Mouse (Mus musculus): ENCODE results near the gene Optn. TPM values are rescaled to one million over a fixed set of nuclear protein-coding genes. Genes with fewer than 3 reads are reported as not detected.

The Optn gene
- polyA plus RNA-seq, 1 experiment from 2014 or later = 15.7 TPM

DNA sequence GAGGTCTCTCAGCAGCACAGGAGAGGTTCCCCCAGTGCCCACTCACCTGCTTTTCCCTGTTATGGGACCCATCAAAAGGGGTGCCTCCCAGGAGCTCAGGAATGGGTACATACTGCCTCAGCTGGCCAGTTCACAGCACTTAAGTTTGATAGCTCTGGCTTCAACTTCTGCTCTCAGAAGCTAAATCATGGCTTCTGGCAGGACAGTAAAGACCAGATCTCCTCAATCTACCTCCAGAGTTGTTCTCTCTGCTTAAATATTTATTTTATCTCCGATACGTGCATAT, 20.4 kb downstream of the Optn start:
- no peaks in the 10 kb centered on the region for H3K27me3 ChIP-seq (ENCODE audit: insufficient read depth, low read length)

GRCm38 (mm10) chr2:5042616-5043475, 21.0 kb downstream of the Optn start:
- no peaks in the 10 kb centered on the region for H3K9me3 ChIP-seq (ENCODE audit: low read length)
- ATAC-seq (ENCODE audit: low FRiP score, low TSS enrichment) = no peak
- peaks cover 8% of the 10 kb centered on the region for H3K4me1 ChIP-seq (ENCODE audit: insufficient read depth, low read length)
- H3K36me3 ChIP-seq (ENCODE audit: insufficient read depth, low read length) = no peaks in the 10 kb centered on the region
- no peak overlapping the region for H3K4me3 ChIP-seq (ENCODE audit: low read length)
- H3K27ac ChIP-seq (ENCODE audit: low read length) = no peak overlapping the region
- H3K4me2 ChIP-seq (replicated peaks; ENCODE audit: low read depth, low read length) = no peak overlapping the region
- 71% methylated on average over 11 of the region's 11 CpGs for WGBS
- H3K27me3 ChIP-seq (ENCODE audit: insufficient read depth, low read length) = no peaks in the 10 kb centered on the region
- no peak overlapping the region for H3K9ac ChIP-seq (replicated peaks; ENCODE audit: low read length)

More for the DNA sequence above, 20.4 kb downstream of the Optn start:
- Histone ChIP-seq H3K9ac (replicated peaks; ENCODE audit: low read length) (no peak overlapping the region), H3K27ac (ENCODE audit: low read length) (no peak overlapping the region), H3K36me3 (ENCODE audit: insufficient read depth, low read length) (no peaks in the 10 kb centered on the region), H3K9me3 (ENCODE audit: low read length) (no peaks in the 10 kb centered on the region), H3K4me1 (ENCODE audit: insufficient read depth, low read length) (peaks cover 8% of the 10 kb centered on the region), H3K4me2 (replicated peaks; ENCODE audit: low read depth, low read length) (no peak overlapping the region), H3K4me3 (ENCODE audit: low read length) (no peak overlapping the region)
- WGBS = 88% methylated on average over 2 of the region's 2 CpGs
- ATAC-seq (ENCODE audit: low FRiP score, low TSS enrichment) = no peak

- Histone ChIP-seq H3K36me3 (ENCODE audit: insufficient read depth, low read length) (no peaks in the 10 kb centered on the region), H3K9me3 (ENCODE audit: low read length) (no peaks in the 10 kb centered on the region), H3K4me3 (ENCODE audit: low read length) (no peak overlapping the region), H3K4me2 (replicated peaks; ENCODE audit: low read depth, low read length) (no peak overlapping the region), H3K27me3 (ENCODE audit: insufficient read depth, low read length) (no peaks in the 10 kb centered on the region), H3K4me1 (ENCODE audit: insufficient read depth, low read length) (peaks cover 8% of the 10 kb centered on the region), H3K27ac (ENCODE audit: low read length) (no peak overlapping the region), H3K9ac (replicated peaks; ENCODE audit: low read length) (no peak overlapping the region)
- WGBS = 92% methylated on average over 5 of the region's 5 CpGs
- no peak for ATAC-seq (ENCODE audit: low FRiP score, low TSS enrichment)
These were observed 22.0 kb downstream of the Optn start for GRCm38 (mm10) chr2:5041854-5042253.

- WGBS = 89% methylated on average over 12 of the region's 12 CpGs
- Histone ChIP-seq H3K27ac (ENCODE audit: low read length) (no peak overlapping the region), H3K4me2 (replicated peaks; ENCODE audit: low read depth, low read length) (no peak overlapping the region), H3K4me3 (ENCODE audit: low read length) (no peak overlapping the region), H3K4me1 (ENCODE audit: insufficient read depth, low read length) (peaks cover 8% of the 10 kb centered on the region), H3K9ac (replicated peaks; ENCODE audit: low read length) (no peak overlapping the region), H3K27me3 (ENCODE audit: insufficient read depth, low read length) (no peaks in the 10 kb centered on the region), H3K36me3 (ENCODE audit: insufficient read depth, low read length) (no peaks in the 10 kb centered on the region), H3K9me3 (ENCODE audit: low read length) (no peaks in the 10 kb centered on the region)
- ATAC-seq (ENCODE audit: low FRiP score, low TSS enrichment) = no peak
These were observed 23.3 kb downstream of the Optn start for GRCm38 (mm10) chr2:5040281-5041161.

GRCm38 (mm10) chr2:5039350-5040170, 24.3 kb downstream of the Optn start:
- Histone ChIP-seq H3K9me3 (ENCODE audit: low read length) (no peaks in the 10 kb centered on the region), H3K9ac (replicated peaks; ENCODE audit: low read length) (no peak overlapping the region), H3K4me2 (replicated peaks; ENCODE audit: low read depth, low read length) (no peak overlapping the region), H3K4me1 (ENCODE audit: insufficient read depth, low read length) (no peaks in the 10 kb centered on the region), H3K4me3 (ENCODE audit: low read length) (no peak overlapping the region), H3K27me3 (ENCODE audit: insufficient read depth, low read length) (no peaks in the 10 kb centered on the region), H3K27ac (ENCODE audit: low read length) (no peak overlapping the region), H3K36me3 (ENCODE audit: insufficient read depth, low read length) (no peaks in the 10 kb centered on the region)
- 83% methylated on average over 13 of the region's 13 CpGs for WGBS
- ATAC-seq (ENCODE audit: low FRiP score, low TSS enrichment) = no peak

DNA sequence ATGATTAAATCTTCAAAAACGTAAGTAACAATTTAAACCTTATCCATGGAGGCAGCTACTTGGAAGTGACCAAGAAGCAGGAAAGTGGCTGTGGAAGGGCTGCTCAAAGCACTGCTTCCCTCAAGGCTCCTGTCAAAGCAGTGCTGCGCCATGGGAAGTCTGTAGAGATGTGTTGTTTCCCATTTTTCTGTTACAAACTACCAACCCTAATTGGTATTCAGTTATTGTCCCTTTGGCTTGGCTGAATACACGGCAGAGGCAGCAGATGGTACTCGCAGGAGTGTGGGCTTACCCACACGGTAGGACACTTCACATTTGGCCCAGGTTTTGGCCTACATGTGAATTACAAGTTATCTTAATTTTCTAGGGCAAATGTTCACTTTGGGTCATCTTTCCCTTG, 25.5 kb downstream of the Optn start:
- Histone ChIP-seq H3K27ac (ENCODE audit: low read length) (no peak overlapping the region), H3K4me1 (ENCODE audit: insufficient read depth, low read length) (no peaks in the 10 kb centered on the region), H3K27me3 (ENCODE audit: insufficient read depth, low read length) (no peaks in the 10 kb centered on the region), H3K9me3 (ENCODE audit: low read length) (no peaks in the 10 kb centered on the region), H3K36me3 (ENCODE audit: insufficient read depth, low read length) (no peaks in the 10 kb centered on the region), H3K9ac (replicated peaks; ENCODE audit: low read length) (no peak overlapping the region), H3K4me2 (replicated peaks; ENCODE audit: low read depth, low read length) (no peak overlapping the region), H3K4me3 (ENCODE audit: low read length) (no peak overlapping the region)
- WGBS = 85% methylated on average over 5 of the region's 5 CpGs
- ATAC-seq (ENCODE audit: low FRiP score, low TSS enrichment) = no peak

GRCm38 (mm10) chr2:5037390-5037789, 26.5 kb downstream of the Optn start:
- H3K9ac ChIP-seq (replicated peaks; ENCODE audit: low read length) = no peak overlapping the region
- no peaks in the 10 kb centered on the region for H3K9me3 ChIP-seq (ENCODE audit: low read length)
- H3K27me3 ChIP-seq (ENCODE audit: insufficient read depth, low read length) = no peaks in the 10 kb centered on the region
- no peak overlapping the region for H3K27ac ChIP-seq (ENCODE audit: low read length)
- H3K4me2 ChIP-seq (replicated peaks; ENCODE audit: low read depth, low read length) = no peak overlapping the region
- 71% methylated on average over 3 of the region's 3 CpGs for WGBS
- no peak overlapping the region for H3K4me3 ChIP-seq (ENCODE audit: low read length)
- no peak for ATAC-seq (ENCODE audit: low FRiP score, low TSS enrichment)
- H3K36me3 ChIP-seq (ENCODE audit: insufficient read depth, low read length) = no peaks in the 10 kb centered on the region
- H3K4me1 ChIP-seq (ENCODE audit: insufficient read depth, low read length) = no peaks in the 10 kb centered on the region

DNA sequence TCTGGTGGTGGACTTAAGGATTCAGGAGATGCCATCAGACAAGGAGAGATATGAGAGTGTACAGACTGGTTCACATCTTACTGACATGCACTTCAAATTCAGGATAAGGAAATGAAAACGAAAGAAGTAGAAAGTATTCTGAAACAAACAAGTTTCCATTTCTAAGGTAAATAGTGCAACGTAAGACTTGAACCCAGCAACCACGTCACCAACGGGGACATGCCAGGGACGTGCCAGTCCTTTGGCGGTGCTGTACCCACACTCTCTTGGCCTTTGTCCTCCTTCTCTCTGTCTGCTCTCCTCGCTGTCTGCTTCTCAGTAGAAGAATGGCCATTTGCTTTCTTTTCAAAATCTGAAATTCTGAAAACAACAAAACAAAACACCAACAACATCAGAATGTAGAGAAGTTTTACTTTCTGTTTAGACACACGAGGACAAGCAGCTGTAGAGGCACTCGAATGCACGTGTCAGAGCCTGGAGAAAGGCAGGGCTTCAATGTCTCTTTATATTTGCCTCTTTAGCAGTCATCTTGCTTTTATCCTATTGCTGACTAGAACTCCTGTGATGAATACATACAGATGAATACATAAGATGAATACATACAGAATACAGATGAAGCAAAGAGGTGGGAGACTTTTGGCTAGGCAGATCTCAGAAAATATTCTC, 27.3 kb downstream of the Optn start:
- Histone ChIP-seq H3K9me3 (ENCODE audit: low read length) (no peaks in the 10 kb centered on the region), H3K4me2 (replicated peaks; ENCODE audit: low read depth, low read length) (no peak overlapping the region), H3K27ac (ENCODE audit: low read length) (no peak overlapping the region), H3K9ac (replicated peaks; ENCODE audit: low read length) (no peak overlapping the region), H3K27me3 (ENCODE audit: insufficient read depth, low read length) (no peaks in the 10 kb centered on the region), H3K4me1 (ENCODE audit: insufficient read depth, low read length) (no peaks in the 10 kb centered on the region), H3K4me3 (ENCODE audit: low read length) (no peak overlapping the region), H3K36me3 (ENCODE audit: insufficient read depth, low read length) (no peaks in the 10 kb centered on the region)
- no peak for ATAC-seq (ENCODE audit: low FRiP score, low TSS enrichment)
- WGBS = 90% methylated on average over 10 of the region's 10 CpGs

DNA sequence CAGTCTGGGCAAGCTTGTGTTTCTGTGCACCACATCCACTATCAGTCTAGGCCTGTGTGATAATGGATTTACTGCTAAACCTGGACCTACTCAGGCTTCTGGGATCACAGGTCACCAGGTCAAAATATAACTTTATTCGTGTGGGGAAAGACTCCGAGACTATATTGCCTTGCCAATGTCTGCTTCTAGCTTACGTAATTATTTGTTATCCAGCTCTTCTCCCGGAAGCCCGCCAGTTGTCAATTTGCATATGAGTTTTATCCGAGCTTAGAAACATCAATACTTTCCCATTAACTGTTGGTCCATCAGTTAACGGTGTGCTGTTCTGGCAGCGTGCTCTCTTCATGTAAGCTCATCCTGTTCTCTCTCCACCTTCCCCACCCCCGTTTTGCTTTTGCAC, 28.6 kb downstream of the Optn start:
- no peak for ATAC-seq (ENCODE audit: low FRiP score, low TSS enrichment)
- 86% methylated on average over 9 of the region's 9 CpGs for WGBS
- H3K9me3 ChIP-seq (ENCODE audit: low read length) = no peaks in the 10 kb centered on the region
- H3K4me1 ChIP-seq (ENCODE audit: insufficient read depth, low read length) = no peaks in the 10 kb centered on the region
- H3K27ac ChIP-seq (ENCODE audit: low read length) = no peak overlapping the region
- no peaks in the 10 kb centered on the region for H3K27me3 ChIP-seq (ENCODE audit: insufficient read depth, low read length)
- no peaks in the 10 kb centered on the region for H3K36me3 ChIP-seq (ENCODE audit: insufficient read depth, low read length)
- no peak overlapping the region for H3K9ac ChIP-seq (replicated peaks; ENCODE audit: low read length)
- no peak overlapping the region for H3K4me2 ChIP-seq (replicated peaks; ENCODE audit: low read depth, low read length)
- no peak overlapping the region for H3K4me3 ChIP-seq (ENCODE audit: low read length)

All from kidney, embryonic 16.5 days (tissue).